Mouse (Mus musculus): ENCODE results near the gene 6030468B19Rik.
"Not testable (repeated sequence)": the region's sequence is repeated elsewhere in the genome, so short reads cannot be mapped to it uniquely, and the experiment has no call there.

Gene 6030468B19Rik

DNA sequence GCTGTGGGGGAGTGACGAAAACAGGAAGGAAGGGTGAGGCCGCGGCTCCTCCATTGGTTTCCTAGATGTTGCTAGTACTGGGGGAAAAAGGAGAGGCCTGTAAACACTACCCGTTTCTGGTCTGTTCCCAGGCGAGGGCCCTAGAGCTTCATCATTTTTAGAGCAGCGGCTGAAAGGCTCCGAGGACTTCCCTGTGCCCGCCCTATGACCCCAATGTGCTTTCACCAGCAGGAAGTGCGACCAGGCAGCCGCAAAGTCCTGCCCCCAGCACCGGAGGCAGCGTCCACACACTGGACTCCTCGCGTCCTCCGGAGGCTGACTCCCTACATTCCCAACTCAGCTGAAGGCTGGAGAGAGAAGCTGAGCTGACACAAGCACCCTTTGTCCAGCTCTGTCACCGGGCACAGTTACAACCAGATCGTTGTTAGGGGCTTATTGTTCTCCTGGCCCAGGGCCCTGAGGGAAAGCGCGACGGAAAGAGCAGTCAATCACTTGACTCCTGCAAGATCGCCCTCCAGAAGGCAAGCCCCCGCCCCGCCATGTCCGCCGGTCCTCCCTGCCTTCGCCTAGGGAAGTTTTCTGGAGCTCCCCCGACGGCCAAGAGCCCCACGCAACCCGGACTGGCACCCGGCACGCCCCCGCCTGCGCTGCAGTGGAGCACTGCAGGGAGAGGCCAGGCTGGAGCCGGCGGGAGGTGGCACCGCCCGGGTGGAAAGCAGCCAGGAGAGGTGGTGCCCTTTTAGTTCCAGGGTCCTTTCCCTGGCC is 17.8 kb upstream of the 6030468B19Rik start:
- DNase-seq = peak; percentile 77

DNA sequence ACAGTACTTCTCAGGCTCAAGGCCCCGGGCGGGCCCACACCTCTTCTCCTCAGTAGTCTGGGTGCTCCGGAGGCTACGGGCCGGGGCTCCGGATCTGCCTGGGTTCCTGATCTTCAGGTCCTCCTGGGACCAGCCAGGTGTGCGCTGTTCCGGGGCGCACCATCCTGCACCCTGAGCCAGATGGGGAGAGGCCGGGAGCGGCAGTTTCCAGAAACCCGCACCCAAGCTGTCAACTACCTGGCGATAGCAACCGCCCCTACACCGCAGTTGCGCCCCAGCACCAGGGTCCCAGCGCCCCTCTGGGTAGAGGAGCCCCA is 17.3 kb upstream of the 6030468B19Rik start:
- DNase-seq = no peak

DNA sequence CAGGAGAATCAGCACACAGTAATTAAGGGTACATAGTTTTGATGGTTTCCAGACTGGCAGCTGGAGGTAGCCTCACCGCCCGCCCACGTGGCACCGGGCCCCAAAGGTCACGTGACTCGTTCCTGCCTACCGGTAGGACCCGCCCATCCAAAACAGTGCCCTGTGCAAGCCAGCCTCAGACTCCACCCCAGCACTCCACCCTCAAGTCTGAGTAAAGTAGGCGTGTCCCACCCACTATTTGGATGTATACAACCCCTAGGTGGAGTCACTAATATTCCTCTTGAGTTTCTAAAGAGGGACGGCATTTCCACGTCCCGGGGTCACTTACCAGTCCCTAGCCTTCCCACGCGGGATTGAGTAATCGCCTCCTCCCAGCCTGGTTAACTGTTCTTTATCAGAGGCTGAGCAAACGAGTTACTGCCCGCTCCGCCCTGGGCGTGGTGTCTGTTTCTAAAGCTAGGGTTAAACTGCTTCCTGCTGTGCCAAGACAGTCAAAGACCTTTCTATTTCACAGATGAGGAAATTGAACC is 16.8 kb upstream of the 6030468B19Rik start:
- peak; percentile 81 for DNase-seq

DNA sequence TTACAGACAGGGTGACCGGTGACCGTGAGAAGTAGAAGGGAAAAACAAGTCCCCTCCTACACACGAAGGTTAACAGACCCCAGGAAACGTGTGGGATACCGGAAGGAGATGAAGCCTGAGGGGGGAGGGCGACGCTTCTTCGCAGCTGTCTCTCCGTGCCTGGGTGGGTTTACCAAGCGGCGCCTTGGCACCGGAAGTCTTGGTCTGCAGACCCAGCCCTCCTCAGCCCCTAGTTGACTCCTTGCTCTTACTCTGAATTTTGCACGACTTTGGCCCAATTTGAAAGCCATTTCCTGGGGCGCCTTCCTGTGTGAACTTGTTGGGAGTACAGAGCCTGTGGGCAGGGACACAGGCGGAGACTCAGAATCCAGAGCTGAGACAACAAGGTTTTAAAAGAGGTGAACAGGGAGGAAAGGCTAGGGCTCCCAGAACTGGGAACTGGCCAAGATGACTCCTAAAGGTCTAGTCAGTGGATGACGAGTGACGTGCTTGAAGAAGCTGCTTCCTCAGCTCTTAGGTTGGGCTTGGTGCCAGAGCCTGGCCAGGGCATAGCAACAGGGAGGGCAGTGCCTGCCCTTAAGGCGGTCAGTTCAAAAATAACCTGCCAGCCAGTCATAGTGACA is 16.1 kb upstream of the 6030468B19Rik start:
- DNase-seq = peak; percentile 77

DNA sequence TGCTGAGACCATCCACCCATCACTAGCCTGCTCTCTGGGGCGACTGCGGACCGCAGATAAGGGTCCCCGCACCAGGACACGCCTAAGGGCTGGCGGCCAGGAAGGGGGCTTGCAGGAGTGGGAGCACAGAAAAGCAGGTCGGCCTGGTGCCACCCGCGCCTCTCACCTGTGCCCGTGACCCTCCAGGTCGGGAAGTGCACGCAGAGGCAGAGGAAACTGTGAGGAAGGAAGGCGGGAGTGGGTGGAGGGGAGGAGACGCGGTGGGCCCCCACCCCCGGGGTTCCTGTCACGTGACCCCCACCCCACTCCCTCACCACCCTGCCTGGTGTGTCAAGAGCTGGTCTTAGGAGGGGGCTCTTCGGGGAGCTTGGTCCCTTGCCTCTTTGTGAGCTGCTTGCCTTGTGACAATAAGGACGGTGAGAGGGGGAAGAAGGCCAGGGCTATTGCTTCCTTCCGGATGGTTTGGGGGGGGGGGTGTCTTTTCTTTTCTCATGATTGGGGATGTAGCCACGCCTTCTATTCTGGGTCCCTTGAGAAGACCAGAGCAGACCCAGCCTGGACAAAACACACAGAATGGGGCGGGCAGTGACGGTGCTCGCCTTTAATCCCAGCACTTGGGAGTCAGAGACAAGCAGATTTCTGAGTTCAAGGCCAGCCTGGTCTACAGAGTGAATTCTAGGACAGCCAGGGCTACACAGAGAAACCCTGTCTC is 15.3 kb upstream of the 6030468B19Rik start, which contains the start of the genes Tmc8 and Tmc6:
TSS of gene Tmc8 (plus strand) at position 84 of the 712 bp plus-strand sequence.
TSS of gene Tmc6 (minus strand) at position 206 of the 712 bp plus-strand sequence.
- no peak for DNase-seq

DNA sequence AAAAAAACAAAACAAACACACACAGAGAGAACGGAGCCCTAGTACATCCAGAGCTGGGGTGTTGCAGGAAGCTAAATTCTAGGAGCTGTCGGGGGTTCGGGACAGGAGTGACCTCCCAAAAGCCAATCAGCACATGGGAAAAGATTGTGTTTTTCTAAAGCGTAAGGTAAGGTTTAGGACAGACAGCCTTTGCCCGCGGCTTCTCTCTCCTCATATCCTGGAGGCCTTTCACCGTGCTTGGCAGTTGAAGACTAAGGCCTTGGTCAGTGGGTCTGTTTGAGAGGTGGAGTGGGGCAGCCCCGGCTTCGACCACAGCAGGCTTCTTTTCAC is 14.8 kb upstream of the 6030468B19Rik start:
- no peak for DNase-seq

DNA sequence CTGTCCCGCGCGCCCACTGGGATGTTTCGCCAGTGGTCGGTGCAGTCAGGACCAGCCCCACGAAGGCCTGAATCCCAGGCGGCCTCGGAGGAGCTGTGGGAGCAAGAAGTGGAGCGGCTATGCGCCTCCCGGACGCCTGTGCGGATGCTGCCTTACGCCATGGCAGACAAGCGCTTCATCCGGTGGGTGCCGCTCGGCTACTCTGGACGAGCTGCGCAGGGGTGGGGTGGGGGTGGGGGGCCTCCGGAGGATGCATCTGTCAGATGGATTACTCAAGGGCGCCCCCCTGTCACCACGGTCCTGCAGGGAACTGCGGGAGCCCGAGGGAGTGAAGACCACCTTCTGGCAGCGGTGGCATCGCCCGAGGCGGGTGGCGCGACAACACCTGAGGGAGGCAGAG is 14.4 kb upstream of the 6030468B19Rik start:
- DNase-seq = no peak

DNA sequence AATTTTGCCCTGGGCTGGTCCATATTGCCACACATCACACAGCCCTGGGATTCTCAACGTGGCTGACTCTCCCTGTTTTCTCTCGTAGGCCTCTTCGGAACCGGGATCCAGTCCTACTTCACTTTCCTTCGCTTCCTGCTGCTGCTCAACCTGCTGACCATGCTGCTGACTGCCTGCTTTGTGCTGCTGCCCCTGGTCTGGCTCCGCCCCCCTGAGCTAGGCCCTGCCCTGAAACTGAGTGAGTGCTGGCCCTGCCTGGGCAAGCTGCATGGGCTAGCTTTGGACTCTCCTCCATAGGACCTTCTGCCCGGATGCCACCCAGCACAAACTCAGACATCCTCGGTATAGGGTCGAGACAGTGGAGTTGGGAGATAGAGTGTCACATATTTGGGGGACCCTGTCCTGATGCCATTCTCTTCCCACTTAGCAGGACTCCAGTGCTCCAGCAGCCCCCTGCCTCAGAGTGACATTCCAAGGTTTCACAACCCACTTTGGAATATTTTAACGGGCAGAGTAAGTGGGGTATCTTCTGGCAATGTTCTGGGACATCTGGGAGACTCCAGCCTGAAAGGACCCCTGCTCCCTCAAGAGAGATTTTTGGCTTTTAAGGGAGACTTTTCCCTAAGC is 13.7 kb upstream of the 6030468B19Rik start:
- no peak for DNase-seq

DNA sequence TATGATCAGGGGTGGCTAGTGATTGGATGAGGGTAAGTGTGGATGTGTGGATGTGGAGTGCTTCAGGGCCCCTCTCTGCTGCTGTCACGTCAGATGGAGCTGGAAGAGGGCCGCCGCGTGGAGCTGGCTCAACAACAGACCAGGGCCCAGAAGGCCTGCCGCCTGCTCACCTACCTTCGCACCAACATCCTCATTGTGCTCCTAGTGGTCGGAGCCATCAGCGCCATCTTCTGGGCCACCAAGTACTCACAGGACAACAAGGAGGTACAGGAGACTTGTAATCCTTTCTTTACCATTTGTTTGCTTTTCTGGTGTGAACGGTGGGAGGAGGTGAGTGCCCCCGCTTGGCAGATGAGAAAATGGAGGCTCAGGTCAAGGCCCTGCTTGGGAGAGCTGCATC is 11.2 kb upstream of the 6030468B19Rik start:
- peak; percentile 59 for DNase-seq

DNA sequence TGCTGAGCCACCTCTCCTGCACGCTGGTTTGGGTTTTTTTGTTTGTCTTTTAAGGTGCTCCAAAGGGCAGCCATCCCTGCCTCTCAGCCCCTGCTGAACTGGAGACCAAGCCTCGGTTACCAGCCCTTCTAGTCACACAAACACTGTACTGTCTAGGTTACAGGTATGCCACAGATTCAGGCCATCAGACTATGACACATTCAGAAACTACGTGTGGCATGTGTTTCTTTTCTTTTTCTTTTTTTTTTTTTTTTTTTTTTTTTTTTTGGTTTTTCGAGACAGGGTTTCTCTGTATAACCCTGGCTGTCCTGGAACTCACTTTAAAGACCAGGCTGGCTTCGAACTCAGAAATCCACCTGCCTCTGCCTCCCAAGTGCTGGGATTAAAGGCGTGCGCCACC is 9.0 kb upstream of the 6030468B19Rik start:
- not testable (repeated sequence) for DNase-seq

DNA sequence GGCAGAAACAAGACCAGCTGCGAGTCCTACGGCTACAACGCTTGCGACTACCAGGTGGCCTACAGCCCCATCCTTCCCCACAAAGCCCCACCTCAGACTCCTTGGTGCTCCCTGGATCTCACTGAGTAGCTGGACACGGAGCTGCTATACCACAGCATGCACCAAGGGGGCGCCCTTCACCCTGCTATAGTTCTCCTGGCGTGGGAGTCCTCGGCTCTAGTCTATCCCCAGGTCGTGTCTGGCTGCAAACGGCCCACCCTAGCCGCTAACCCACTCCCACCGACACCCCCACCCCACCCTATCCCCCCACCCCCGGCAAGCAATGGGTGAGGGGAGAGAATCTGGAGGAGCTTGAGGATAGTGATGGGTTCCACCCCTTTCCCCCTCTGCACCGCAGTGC is 7.2 kb upstream of the 6030468B19Rik start:
- DNase-seq = peak; percentile 57

DNA sequence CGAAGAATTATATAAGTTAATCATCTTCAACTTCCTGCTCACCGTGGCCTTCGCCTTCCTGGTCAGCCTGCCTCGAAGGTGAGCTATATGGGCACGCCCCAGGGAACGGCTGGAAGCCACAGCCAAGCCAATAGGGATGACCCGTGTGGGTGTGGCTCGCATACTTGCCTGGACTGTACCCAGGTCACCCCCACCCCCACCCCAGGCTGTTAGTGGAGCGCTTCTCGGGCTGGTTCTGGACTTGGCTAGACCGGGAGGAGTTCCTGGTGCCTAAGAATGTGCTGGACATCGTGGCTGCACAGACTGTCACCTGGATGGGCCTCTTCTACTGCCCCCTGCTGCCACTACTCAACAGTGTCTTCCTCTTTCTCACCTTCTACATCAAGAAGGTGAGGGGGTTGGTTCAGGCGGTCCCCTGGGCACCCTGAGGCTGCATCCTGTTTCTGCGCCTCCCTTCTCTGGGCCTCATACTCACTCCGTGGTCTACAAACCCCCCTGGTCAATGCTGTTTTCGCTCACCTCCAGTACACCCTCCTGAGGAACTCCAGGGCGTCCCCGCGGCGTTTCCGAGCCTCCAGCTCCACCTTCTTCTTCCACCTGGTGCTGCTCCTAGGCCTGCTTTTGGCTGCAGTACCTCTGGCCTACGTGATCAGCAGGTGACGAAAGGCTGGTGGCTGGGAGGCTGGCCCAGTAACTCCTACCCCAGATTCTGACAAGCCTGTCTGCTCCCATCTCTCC is 6.6 kb upstream of the 6030468B19Rik start:
- DNase-seq = no peak

DNA sequence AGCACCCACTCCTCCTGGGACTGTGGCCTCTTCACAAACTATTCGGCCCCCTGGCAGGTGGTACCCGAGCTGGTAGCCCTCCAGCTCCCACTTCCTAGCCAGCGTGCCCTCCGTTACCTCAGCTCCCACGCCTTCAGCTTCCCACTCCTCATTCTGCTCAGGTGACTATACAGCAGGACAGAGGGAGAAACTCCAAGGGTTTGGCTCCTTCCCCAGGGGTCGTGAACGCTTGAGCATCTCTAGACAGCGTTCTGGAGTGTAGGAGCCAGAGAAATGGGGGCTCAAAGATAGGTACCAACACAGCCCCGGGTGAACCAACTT is 6.1 kb upstream of the 6030468B19Rik start:
- DNase-seq = no peak

DNA sequence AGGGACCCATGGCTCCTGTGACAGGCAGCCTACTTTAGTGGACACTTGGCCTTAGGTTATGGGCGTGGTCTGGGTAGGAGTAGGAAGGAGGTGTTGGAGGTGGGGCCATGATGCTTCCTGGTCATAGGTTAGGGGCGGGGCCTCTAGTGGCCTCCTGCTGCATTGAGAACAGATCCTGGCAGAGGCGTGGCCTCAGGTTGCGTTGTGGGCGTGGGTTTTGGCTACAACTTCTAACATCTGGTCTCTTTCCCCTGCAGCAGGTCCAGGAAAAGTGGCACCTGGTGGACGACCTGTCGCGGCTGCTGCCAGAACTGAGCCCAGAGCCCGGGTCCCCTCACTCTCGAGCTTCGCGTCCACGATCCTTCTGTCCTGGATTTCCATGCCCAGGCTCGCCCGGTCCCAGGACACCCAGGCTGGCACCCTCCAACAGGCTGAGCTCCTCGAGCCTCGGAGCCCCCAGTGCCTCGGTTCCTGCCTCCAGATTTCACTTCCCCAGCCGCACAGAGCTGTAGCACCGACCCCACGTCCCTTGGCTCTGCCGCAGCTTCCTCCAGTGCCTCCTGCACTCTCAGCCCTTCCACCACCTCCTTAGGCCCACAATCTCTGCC is 5.1 kb upstream of the 6030468B19Rik start:
- no peak for DNase-seq

DNA sequence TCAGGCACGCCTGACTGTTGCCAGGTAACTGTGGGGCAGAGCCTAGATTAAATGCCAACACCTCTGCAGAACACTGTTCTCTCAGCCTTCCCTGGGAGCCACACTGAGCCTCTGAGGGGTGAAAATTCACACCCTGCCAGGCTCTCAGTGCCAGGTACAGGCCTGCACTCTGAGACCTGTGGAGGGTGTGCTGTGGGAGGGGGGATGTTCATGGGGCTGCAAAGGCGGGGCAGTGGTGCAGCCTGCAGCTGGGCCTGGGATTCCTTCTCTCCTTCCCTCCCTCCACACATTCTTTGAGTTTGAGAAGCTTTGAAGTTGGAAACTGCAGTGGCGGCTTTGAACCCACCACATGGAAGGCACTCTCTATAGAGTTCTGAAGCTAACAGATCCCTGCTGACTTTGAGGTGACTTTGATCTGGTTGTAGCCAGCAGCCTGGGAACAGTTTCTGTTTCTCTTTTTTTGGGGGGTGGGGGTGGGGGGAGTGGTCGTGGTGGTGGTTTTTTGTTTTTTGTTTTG is 3.4 kb upstream of the 6030468B19Rik start:
- no peak for DNase-seq

DNA sequence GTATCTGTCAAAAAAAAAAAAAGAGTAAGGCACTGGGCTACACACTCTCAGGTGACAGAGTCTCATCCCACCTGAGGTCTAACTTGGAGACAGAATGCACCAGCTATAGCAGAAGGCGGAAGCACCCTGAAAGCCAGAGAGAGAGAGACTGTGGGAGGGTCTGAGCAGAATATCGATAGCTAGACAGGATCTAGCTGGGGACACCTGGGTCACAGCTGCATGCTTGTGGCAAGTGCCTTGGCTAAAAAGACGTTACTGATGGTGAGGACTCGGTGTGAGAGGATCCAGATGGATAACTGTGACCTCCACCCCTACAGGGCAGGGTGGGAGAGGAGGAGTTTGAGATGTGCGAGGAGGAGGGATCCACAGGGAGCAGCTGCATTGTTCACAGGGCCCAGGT is 506 bp upstream of the 6030468B19Rik start:
- no peak for DNase-seq

DNA sequence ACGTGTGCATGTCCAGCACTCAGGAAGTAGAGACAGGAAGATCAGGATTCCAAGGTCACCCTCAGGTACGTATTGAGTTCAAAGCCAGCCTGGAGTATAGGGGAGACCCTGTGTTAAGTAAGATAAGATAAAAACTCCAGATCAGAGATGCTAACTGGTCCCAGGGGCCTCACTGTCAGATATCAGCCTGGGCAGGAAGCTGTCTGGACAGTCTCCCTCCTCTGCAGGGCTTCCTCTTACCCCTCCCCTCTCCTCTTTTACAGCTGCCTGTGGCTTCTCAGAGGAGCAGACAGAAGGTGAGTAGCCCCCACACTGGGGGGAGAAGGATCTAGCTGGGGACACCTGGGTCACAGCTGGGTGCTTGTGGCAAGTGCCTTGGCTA is 691 bp downstream of the 6030468B19Rik start:
- DNase-seq = no peak

DNA sequence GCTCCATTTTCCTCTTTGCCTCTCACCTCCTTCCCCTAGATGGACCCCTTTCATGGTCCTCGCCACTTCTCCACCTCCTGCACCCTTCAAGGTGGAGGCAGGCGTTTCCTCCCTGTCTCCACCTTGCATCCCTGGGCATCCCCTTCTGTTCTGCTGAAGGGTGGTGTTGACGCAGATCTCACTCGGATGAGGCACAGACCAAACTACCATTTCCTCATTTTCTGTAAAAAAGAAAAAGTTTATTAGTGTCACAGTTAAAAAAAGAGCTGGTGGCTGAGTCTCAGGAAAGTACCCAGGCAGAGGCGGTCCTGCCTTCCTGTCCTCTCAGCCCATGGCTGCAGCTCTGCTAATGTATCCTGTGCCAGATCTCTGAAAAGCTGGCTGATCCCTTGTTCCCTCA is 1.7 kb downstream of the 6030468B19Rik start:
- DNase-seq = no peak

DNA sequence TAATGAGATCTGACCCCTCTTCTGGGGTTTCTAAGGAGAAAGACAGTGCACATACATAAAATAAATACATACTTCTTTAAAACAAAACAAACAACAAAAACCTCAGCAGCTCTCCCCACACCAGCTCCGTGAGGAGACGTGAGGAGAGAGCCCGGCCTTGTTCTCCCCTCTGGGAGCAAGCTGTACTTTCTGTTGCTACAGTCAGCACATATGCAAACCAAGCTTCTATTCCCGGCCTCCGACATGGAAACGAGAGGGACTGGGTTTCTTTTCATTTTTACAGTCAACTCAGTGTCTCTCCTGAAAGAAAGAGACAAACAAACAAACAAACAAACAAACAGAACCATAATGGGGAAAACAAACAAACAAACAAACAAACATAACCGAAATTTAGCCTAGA is 2.6 kb downstream of the 6030468B19Rik start:
- DNase-seq = no peak

DNA sequence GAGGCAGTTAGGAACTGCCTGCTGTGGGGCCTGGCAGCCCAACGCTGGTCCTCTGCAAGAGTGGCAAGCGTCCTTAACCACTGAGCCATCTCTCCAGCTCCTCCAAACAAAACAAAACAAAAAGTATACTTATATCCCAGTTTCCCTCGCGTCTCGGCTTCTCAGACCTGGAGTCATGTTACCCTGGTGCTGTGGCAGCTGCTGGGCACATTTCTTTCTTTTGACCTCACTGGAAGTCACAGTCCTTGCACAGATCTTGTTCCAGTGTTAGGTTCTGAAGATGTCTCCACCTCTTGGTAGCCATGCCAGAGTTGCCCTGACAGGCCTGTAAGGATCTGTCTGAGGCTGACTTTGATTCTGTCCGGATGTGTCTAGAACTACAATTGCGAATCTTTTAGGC is 4.2 kb downstream of the 6030468B19Rik start:
- no peak for DNase-seq

DNA sequence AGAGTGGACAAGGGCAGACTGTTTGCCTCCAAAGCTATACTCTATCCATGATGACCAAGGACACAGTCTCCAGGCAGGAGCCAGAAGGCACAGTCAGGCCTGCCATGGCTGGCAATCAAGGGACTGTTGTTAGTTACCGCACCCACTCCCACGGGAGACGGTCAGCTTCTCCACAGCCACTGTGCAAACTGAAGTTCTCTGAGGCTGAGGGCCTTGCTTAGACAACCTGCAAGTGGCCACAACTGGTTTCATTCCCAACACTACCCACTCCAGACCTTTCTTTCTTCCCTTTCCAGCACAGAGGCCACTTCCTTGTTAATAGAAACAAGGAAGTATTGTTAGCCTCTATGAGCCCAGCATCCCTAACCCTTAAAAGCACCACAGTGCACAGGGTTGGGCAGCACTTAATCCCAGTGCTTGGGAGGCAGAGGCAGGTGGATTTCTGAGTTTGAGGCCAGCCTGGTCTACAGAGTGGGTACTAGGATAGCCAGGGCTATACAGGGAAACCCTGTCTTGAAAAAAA is 5.8 kb downstream of the 6030468B19Rik start:
- DNase-seq = no peak

DNA sequence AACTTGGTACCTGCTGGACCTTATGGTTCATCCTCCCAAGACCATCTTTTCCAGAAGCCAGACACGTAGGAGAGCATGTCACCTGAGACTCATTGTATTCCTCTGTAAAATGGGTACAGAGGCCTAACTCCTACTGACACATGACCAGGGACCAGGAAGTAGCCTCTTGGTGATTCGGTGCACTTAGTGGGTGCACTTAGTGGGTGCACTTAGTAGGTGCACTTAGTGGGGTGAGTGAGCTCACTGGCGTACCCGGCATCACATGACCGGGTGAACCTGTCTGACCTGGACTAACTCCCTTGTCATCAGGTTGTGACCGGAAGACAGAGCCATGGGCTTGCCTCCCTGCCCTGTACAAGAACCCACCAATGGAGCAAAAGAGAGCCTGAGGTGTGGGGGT is 9.3 kb downstream of the 6030468B19Rik start:
- DNase-seq = no peak

Measured in layer of hippocampus, adult 9-11 months (tissue).